Mouse (Mus musculus): ENCODE results near the gene Camk1d.

DNA sequence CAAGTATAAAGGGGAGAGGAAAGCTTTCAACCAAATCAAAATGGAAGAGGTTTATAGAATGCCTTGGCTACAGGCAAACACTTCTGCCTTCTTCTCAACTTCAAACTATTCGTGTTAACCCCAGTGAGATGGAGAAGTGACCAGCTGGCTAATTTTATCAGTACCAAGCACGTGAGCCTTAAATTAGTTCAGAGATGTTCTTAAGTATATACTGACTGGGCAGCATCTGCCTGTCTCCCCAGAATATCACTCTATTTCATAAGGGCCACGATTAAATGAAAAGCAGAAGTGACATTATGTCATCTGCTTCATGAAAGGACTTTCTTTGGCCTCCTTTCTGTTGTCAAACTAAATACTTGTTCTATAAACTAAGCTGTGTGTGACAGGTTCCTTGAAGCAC lies 22.6 kb downstream of the Camk1d start:
- TF ChIP-seq EP300 (IDR thresholded peaks at IDR 0.05; ENCODE audit: insufficient read depth, low read depth, low read length) (no peak), POLR2A (IDR thresholded peaks at IDR 0.05; ENCODE audit: insufficient read depth, low read length) (no peak), CTCF (IDR thresholded peaks at IDR 0.05; ENCODE audit: low read depth, low read length) (no peak)

All from ES-Bruce4 (cell line).